Mouse (Mus musculus) forebrain, embryonic 16.5 days (tissue): ENCODE data around the gene Sec31a. TPM values are rescaled to one million over a fixed set of nuclear protein-coding genes. Genes with fewer than 3 reads are reported as not detected.
A peak's percentile ranks its signal among the peaks of the same experiment; 100 is the strongest.

ENCODE experiments used
- ATAC-seq: fragments of 200-750 bp; cut with Nextera tagmentation; 2 replicates; pipeline ENCODE4 v1.8.0; 2017; ENCODE audit warnings: mild to moderate bottlenecking, moderate library complexity
- H3K27ac ChIP-seq: fragments of 300-500 bp; sonication (generic); 2 replicates; pipeline ENCODE4 v1.5.1; 2014; ENCODE audit warnings: low read length, control low read depth
- H3K27me3 ChIP-seq: fragments of 300-500 bp; sonication (generic); replicated peaks from 2 replicates; pipeline ENCODE4 v1.6.1; 2014; ENCODE audit warnings: low read length; ENCODE audit not compliant: control insufficient read depth, insufficient read depth
- H3K36me3 ChIP-seq: fragments of 300-500 bp; sonication (generic); 2 replicates; pipeline ENCODE4 v1.6.1; 2014; ENCODE audit not compliant: control insufficient read depth, insufficient read depth
- H3K4me1 ChIP-seq: fragments of 300-500 bp; sonication (generic); replicated peaks from 2 replicates; pipeline ENCODE4 v1.6.1; 2014; ENCODE audit warnings: low read length; ENCODE audit not compliant: control insufficient read depth, insufficient read depth
- H3K4me2 ChIP-seq: fragments of 300-500 bp; sonication (generic); 2 replicates; pipeline ENCODE4 v1.6.1; 2014; ENCODE audit warnings: mild to moderate bottlenecking, low read length, control low read depth
- H3K4me3 ChIP-seq: fragments of 300-500 bp; sonication (generic); replicated peaks from 2 replicates; pipeline ENCODE4 v1.5.1; 2014; ENCODE audit warnings: mild to moderate bottlenecking, low read length, control low read depth
- H3K9ac ChIP-seq: fragments of 300-500 bp; sonication (generic); replicated peaks from 2 replicates; pipeline ENCODE4 v1.6.1; 2014; ENCODE audit warnings: low read depth, low read length, control low read depth
- H3K9me3 ChIP-seq: fragments of 300-500 bp; sonication (generic); 2 replicates; pipeline ENCODE4 v1.6.1; 2016; ENCODE audit warnings: low read length; ENCODE audit not compliant: control insufficient read depth
- WGBS: fragments of 180-500 bp; shearing (Covaris S2); extraction: QIAGEN DNeasy Blood & Tissue Kit; methylation state at CpG from one replicate; pipeline ENCODE4 v1.1.7; 2014; 5-methylcytosine and 5-hydroxymethylcytosine counted together
- polyA plus RNA-seq: library from polyadenylated mRNA; unstranded; fragments of >200 nt; fragmentation: Nextera tagmentation; extraction: Ambion mirVana; gene quantifications from 2 replicates; pipeline ENCODE4 v1.2.1, GENCODE M21; 2015

The Sec31a gene
- polyA plus RNA-seq, 1 experiment from 2014 or later, result 91.0 TPM

DNA sequence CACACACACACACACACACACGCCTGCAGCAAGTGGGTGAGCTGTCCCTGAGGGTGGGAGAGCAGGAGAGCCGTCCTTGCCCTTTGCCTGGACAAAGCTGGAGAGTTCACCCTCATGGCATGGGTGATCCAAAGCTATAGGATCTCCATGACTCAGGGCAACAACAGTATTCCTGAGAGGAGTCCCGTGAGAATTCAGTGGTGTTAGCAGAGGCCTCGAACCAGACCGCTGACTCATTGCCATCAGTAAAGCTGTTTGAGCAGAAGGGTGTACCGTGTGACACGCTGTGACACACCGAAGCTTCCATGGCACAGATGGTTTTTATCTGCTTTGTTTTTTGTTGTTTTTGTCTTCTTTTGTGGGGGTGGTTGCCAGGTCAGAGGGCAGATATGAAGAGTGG, 84.4 kb downstream of the Sec31a start:
- Histone ChIP-seq H3K4me2 (no peak overlapping the region), H3K36me3 (no peaks in the 10 kb centered on the region), H3K27ac (no peak overlapping the region), H3K4me1 (no peaks in the 10 kb centered on the region), H3K27me3 (no peaks in the 10 kb centered on the region), H3K9me3 (no peaks in the 10 kb centered on the region), H3K9ac (no peak overlapping the region), H3K4me3 (no peak overlapping the region)
- no peak for ATAC-seq
- WGBS, result 86% methylated on average over 8 of the region's 8 CpGs

- peak; percentile 90 for ATAC-seq
- H3K4me1 ChIP-seq, result peaks cover 7% of the 10 kb centered on the region; the same call in 1 of the 2 replicates
- H3K4me2 ChIP-seq, result peak overlapping the region; percentile 25
- H3K27me3 ChIP-seq, result no peaks in the 10 kb centered on the region
- no peak overlapping the region for H3K9ac ChIP-seq
- WGBS, result 2% methylated on average over 11 of the region's 11 CpGs
- H3K9me3 ChIP-seq, result no peaks in the 10 kb centered on the region
- no peak overlapping the region for H3K27ac ChIP-seq
- no peaks in the 10 kb centered on the region for H3K36me3 ChIP-seq
- no peak overlapping the region for H3K4me3 ChIP-seq
Observed at GRCm38 (mm10) chr5:100322081-100322480, 94.0 kb downstream of the Sec31a start.

GRCm38 (mm10) chr5:100317842-100318241, 98.2 kb downstream of the Sec31a start:
- Histone ChIP-seq H3K4me2 (no peak overlapping the region), H3K9ac (no peak overlapping the region), H3K9me3 (no peaks in the 10 kb centered on the region), H3K27me3 (no peaks in the 10 kb centered on the region), H3K4me3 (no peak overlapping the region), H3K27ac (no peak overlapping the region), H3K36me3 (no peaks in the 10 kb centered on the region), H3K4me1 (peaks cover 7% of the 10 kb centered on the region; the same call in 1 of the 2 replicates)
- 56% methylated on average over 7 of the region's 7 CpGs for WGBS
- 0 out of 2 replicates have a peak, but pooled peaks have one; percentile 51 for ATAC-seq

- Histone ChIP-seq H3K9me3 (no peaks in the 10 kb centered on the region), H3K4me1 (peaks cover 4% of the 10 kb centered on the region; the same call in 1 of the 2 replicates), H3K27me3 (no peaks in the 10 kb centered on the region), H3K4me3 (no peak overlapping the region), H3K27ac (no peak overlapping the region), H3K4me2 (no peak overlapping the region), H3K9ac (no peak overlapping the region), H3K36me3 (no peaks in the 10 kb centered on the region)
- WGBS, result 86% methylated on average over 18 of the region's 18 CpGs
- ATAC-seq, result no peak
Observed at GRCm38 (mm10) chr5:100317010-100317409, 99.0 kb downstream of the Sec31a start.

- Histone ChIP-seq H3K9ac (no peak overlapping the region), H3K9me3 (no peaks in the 10 kb centered on the region), H3K4me2 (no peak overlapping the region), H3K4me3 (no peak overlapping the region), H3K36me3 (no peaks in the 10 kb centered on the region), H3K4me1 (peaks cover 4% of the 10 kb centered on the region; the same call in 1 of the 2 replicates), H3K27me3 (no peaks in the 10 kb centered on the region), H3K27ac (no peak overlapping the region)
- ATAC-seq, result no peak
- WGBS, result 40% methylated on average over 3 of the region's 3 CpGs
Observed at GRCm38 (mm10) chr5:100315646-100316045, 100.4 kb downstream of the Sec31a start.

GRCm38 (mm10) chr5:100312391-100312790, 103.6 kb downstream of the Sec31a start:
- Histone ChIP-seq H3K36me3 (no peaks in the 10 kb centered on the region), H3K4me3 (no peak overlapping the region), H3K9ac (no peak overlapping the region), H3K9me3 (no peaks in the 10 kb centered on the region), H3K27ac (no peak overlapping the region), H3K27me3 (no peaks in the 10 kb centered on the region), H3K4me2 (no peak overlapping the region), H3K4me1 (peaks cover 8% of the 10 kb centered on the region)
- ATAC-seq, result no peak
- WGBS, result 83% methylated on average over 5 of the region's 5 CpGs

Other genes with a start within 250 kb of the Sec31a start
- gene Lin54, start 84.4 kb upstream of the Sec31a start, polyA plus RNA-seq, result 9.4 and 11.0 TPM in 2 replicates
- 191 and 196 TPM in 2 replicates for gene Cops4, start 102.1 kb upstream of the Sec31a start, polyA plus RNA-seq
- 0.41 TPM in 1 of 2 replicates, not detected in the other for gene Plac8, start 156.0 kb upstream of the Sec31a start, polyA plus RNA-seq